Mouse (Mus musculus) hindbrain, embryonic 10.5 days (tissue): ENCODE data around the gene Mttp. TPM values are rescaled to one million over a fixed set of nuclear protein-coding genes. Genes with fewer than 3 reads are reported as not detected.

Source experiments
- DNase-seq: peaks from one replicate; pipeline ENCODE4 v3.0.0-alpha.2; 2017; ENCODE audit warnings: low spot score
- H3K27ac ChIP-seq: fragments of 300-500 bp; sonication (generic); 2 replicates; pipeline ENCODE4 v1.5.1; 2016; ENCODE audit warnings: mild to moderate bottlenecking, moderate library complexity
- H3K27me3 ChIP-seq: fragments of 300-500 bp; sonication (generic); 2 replicates; pipeline ENCODE4 v1.6.1; 2016; ENCODE audit warnings: mild to moderate bottlenecking; ENCODE audit not compliant: poor library complexity, insufficient read depth, severe bottlenecking
- H3K36me3 ChIP-seq: fragments of 300-500 bp; sonication (generic); 2 replicates; pipeline ENCODE4 v1.6.1; 2016; ENCODE audit warnings: mild to moderate bottlenecking, moderate library complexity
- H3K4me1 ChIP-seq: fragments of 300-500 bp; sonication (generic); replicated peaks from 2 replicates; pipeline ENCODE4 v1.6.1; 2016; ENCODE audit warnings: mild to moderate bottlenecking
- H3K4me3 ChIP-seq: fragments of 300-500 bp; sonication (generic); 2 replicates; pipeline ENCODE4 v1.5.1; 2016; ENCODE audit warnings: mild to moderate bottlenecking, moderate library complexity
- H3K9me3 ChIP-seq: fragments of 300-500 bp; sonication (generic); 2 replicates; pipeline ENCODE4 v1.6.1; 2016; ENCODE audit warnings: mild to moderate bottlenecking, moderate library complexity
- WGBS: fragments of 180-500 bp; shearing (Covaris S2); methylation state at CpG from one replicate; pipeline ENCODE4 v1.1.7; 2016; 5-methylcytosine and 5-hydroxymethylcytosine counted together
- polyA plus RNA-seq: library from polyadenylated mRNA; unstranded; fragments of >200 nt; fragmentation: Nextera tagmentation; extraction: Ambion mirVana; gene quantifications from 2 replicates; pipeline ENCODE4 v1.2.1, GENCODE M21; 2016

The Mttp gene
- polyA plus RNA-seq, 1 experiment from 2014 or later: 9.2 TPM

DNA sequence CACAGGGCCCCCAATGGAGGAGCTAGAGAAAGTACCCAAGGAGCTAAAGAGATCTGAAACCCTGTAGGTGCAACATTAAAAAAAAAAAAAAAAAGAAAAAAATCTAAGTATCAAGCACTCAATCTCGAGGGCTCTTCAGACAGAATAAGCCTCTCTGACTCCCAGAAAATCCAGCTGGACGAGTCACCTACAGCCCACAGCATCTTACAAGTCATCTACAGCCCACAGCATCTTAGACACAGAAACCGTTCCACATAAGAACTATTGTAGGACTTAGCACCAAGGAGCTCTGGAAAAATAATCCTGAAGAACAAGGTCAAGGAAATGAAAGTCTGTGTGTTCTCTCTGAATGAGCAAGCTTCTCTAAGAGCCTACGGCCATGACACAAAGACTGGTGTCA, 42.8 kb downstream of the Mttp start:
- 88% methylated on average over 4 of the region's 4 CpGs for WGBS

DNA sequence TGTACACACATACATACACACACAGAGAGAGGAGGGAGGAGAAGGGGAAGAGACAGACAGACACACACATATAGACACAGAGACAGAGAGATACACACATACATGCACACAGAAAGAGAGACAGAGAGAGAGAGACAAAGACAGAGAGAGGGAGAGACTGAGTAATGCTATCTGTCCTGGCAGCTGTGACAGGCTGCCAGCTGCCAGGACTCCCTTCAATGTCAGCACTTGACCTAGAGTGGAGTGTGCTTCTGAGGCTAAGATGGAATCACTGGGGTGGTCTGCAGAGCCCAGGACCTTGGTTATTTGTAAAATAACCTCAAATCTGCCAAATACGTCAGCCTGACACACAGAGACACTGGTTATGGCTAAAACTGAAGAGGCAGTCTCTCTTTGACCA, 47.0 kb downstream of the Mttp start:
- Histone ChIP-seq H3K27me3 (no peaks in the 10 kb centered on the region), H3K4me1 (peaks cover 12% of the 10 kb centered on the region; the same call in 1 of the 2 replicates), H3K4me3 (no peak overlapping the region), H3K36me3 (0 out of 2 replicates have a peak, but pooled peaks cover 5% of the 10 kb centered on the region), H3K27ac (0 out of 2 replicates have a peak overlapping the region, but pooled peaks have one; percentile 5), H3K9me3 (no peaks in the 10 kb centered on the region)
- DNase-seq: no peak
- 78% methylated on average over 1 of the region's 1 CpGs for WGBS

More for the DNA sequence above, 42.8 kb downstream of the Mttp start:
- H3K27me3 ChIP-seq: no peaks in the 10 kb centered on the region
- peaks cover 10% of the 10 kb centered on the region; the same call in 1 of the 2 replicates for H3K4me1 ChIP-seq
- no peaks in the 10 kb centered on the region for H3K9me3 ChIP-seq
- H3K4me3 ChIP-seq: no peak overlapping the region
- no peaks in the 10 kb centered on the region for H3K36me3 ChIP-seq
- DNase-seq: no peak
- H3K27ac ChIP-seq: no peak overlapping the region

DNA sequence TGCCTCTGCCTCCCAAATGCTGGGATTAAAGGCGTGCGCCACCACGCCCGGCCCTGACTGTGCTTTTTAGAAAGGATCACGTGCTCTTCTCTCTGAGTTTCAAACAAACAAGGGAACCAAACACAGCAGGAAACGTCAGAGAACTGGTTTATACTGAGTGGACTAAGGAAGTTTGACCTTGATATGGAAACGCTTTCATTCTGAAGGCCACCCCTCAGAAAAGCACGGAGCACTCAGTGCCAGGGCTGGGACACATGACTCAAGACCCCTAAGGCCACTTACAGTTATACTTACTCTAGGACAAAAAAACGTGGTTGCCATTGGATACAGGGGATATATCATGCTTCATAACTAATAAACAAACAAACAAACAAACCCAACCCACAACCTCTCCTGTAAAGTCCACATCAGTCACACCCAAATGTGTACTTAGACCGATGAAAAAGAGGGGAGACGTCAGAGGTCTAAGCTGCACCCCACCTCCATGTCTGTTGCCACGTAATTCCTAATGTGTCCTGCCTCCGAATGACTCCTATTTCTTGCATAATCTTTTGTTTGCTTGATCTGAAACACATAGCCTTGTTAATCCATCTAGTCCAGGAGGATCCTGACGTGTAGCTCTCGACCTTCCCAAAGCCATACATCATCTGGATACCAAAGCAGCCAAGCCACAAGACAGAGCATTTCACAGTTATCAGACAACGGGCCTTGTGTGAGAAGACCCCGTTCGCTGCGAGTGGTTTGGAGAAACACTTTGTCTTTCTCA, 48.3 kb downstream of the Mttp start:
- Histone ChIP-seq H3K9me3 (no peaks in the 10 kb centered on the region), H3K4me3 (no peak overlapping the region), H3K27me3 (no peaks in the 10 kb centered on the region), H3K4me1 (peaks cover 12% of the 10 kb centered on the region; the same call in 1 of the 2 replicates), H3K36me3 (0 out of 2 replicates have a peak, but pooled peaks cover 5% of the 10 kb centered on the region), H3K27ac (no peak overlapping the region; the same call in 1 of the 2 replicates)
- WGBS: 90% methylated on average over 19 of the region's 19 CpGs
- no peak for DNase-seq

DNA sequence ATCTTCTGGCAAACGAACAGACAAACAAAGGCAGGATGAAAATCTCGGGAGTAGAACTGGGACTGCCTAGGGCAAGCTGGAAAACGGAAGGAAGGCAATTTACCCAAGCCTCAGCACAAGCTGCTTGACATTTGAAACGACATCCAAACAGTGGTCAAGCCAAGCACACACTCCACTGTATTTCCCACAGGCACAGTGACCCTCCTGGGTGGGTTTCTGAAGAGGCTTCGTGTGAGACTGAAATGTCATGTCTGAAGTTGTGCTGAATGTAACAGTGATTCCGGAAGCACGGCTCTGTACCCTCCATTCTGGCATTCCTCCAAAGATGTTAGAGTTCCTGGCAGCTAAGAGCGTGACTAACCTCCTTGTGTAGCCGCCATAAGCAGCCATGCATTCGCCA, 49.0 kb downstream of the Mttp start:
- WGBS: 82% methylated on average over 10 of the region's 10 CpGs
- Histone ChIP-seq H3K27me3 (no peaks in the 10 kb centered on the region), H3K9me3 (no peaks in the 10 kb centered on the region), H3K4me3 (no peak overlapping the region), H3K27ac (no peak overlapping the region), H3K4me1 (peaks cover 12% of the 10 kb centered on the region; the same call in 1 of the 2 replicates), H3K36me3 (0 out of 2 replicates have a peak, but pooled peaks cover 5% of the 10 kb centered on the region)
- DNase-seq: no peak

DNA sequence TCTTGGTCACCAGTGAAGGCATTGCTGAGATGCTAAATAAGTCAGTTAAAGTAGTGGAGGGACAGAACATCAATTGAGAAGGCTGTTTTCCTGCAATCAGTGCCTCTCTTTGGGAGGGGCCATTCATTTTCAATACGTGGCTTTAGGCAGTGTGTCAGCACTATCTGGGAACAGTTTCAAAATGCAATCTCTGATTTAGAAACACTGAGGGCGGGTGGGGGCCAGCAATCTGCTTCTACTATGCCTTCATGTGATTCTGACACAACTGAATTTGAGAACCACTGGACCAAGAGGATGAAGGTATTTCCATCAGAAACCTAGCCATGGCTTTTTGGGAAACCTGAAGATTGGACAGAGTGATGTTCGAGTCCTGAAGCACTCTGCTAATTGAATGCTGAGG, 49.5 kb downstream of the Mttp start:
- H3K9me3 ChIP-seq: no peaks in the 10 kb centered on the region
- 89% methylated on average over 3 of the region's 3 CpGs for whole genome bisulfite sequencing
- H3K4me1 ChIP-seq: peaks cover 12% of the 10 kb centered on the region; the same call in 1 of the 2 replicates
- H3K4me3 ChIP-seq: no peak overlapping the region
- H3K27ac ChIP-seq: no peak overlapping the region
- no peak for DNase-seq
- no peaks in the 10 kb centered on the region for H3K27me3 ChIP-seq
- 0 out of 2 replicates have a peak, but pooled peaks cover 5% of the 10 kb centered on the region for H3K36me3 ChIP-seq

DNA sequence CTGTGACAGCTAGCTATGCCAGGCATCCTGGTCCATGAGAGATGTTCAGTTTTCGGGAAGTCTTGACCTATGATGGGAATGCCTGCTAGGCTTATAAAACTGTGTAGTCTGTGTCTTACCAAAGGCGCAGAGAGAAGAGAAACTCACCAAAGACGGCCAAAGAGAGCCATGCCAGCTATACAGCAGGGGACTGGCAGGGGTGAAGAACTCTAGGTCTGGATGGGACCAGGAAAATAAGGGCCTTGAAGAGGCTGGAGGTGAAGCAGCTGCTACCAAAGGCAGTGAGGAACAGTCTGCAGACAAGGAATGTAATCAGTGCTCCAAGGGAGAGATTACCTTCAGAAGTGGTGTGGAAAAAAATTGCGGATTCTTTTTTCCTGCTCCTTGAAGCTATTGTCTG, 60.9 kb downstream of the Mttp start:
- Histone ChIP-seq H3K9me3 (no peaks in the 10 kb centered on the region), H3K27ac (no peak overlapping the region), H3K27me3 (no peaks in the 10 kb centered on the region; the same call in 1 of the 2 replicates), H3K36me3 (no peaks in the 10 kb centered on the region), H3K4me1 (peaks cover 3% of the 10 kb centered on the region), H3K4me3 (no peak overlapping the region)
- DNase-seq: no peak
- WGBS: 70% methylated on average over 4 of the region's 4 CpGs

DNA sequence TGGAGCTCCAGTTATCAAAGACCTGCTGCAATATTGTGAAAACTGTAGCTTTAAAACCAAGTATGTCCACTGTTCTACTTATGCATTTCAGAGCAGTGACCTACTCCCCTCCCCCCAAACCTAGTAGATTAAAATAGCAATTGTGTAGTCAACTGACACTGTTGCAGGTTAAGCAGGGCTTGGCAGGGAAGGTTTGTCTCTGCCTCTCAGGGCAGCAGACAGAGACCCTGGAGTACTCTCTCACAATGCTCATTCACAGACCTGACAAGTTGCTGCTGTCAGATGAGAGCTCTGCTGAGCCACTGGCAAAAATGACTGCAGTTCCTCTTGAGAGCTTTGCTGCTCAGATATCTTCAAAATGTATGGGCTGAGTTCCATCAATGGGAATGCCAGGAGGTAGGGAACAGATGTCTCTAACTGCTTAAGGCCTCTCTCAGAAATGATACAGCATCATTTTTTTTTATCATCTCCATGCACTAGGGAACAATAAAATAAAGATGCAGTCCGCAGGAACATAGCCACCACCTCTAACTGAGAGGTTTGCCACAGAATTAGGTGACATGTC, 61.6 kb downstream of the Mttp start:
- DNase-seq: no peak

DNA sequence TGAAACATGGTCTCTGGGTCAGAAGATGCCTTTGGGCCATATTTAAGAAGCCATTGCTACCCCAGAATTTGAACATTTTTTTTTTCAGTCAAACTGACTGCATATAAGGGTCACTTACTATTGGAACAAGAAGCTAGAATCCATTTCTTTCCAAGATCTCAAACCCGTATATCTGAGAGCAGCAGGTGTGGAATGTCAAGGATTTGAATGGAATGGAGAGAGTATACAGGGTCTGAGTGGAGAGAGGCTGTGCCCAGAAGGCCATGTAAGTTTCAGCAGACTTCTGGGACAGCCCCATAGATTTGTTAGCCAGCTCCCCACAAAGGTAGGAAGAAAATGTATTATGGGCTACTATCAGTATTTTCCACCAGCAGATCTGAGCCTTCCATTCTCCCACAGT, 66.1 kb downstream of the Mttp start:
- WGBS: 81% methylated on average over 1 of the region's 1 CpGs
- no peak overlapping the region for H3K4me3 ChIP-seq
- DNase-seq: no peak

More for the DNA sequence above, 61.6 kb downstream of the Mttp start:
- Histone ChIP-seq H3K4me3 (no peak overlapping the region), H3K4me1 (peaks cover 3% of the 10 kb centered on the region), H3K27ac (no peak overlapping the region), H3K9me3 (no peaks in the 10 kb centered on the region), H3K27me3 (no peaks in the 10 kb centered on the region; the same call in 1 of the 2 replicates), H3K36me3 (no peaks in the 10 kb centered on the region)
- 97% methylated on average over 1 of the region's 1 CpGs for WGBS

DNA sequence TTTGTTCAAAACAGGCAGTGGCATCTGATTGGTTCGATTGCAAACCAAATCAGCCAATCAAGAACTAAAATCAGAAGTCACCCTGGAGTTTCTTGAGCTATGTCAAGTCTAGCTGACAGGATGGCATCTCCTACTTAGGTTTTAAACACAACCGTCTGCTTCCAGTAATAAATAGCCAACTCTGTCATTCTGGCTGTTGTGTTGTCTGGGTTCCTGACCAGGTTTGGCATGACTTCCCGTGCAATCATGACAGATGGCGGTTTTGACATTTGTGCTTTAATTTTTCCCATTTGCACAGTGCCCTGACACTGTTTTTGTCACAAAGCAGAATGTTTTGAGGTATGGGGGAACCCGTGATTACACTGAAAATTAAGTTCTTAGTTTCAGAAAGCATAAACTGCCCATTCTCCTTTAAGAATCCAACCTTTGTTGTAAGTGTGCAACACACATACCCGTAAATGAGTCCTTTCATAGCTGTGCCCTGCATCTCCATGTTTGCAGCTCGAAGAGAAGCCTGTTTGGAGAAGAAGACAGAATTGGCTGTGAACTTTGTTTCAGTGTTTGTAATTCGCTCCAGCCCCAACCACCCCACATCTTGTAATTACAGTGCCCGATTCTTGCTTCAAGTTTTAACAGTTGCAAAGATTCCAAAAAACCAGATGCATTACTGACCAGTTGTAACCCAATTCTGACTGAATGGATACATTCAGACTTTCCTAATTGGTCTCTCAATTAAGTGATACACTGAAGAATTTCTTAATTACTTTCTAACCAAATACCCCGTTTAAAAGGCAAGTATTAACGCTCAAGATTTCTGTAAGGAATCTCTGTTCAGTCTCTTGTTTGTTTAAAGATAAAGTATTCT, 67.1 kb downstream of the Mttp start:
- DNase-seq: no peak
- 86% methylated on average over 11 of the region's 11 CpGs for WGBS
- Histone ChIP-seq H3K27me3 (no peaks in the 10 kb centered on the region), H3K27ac (no peak overlapping the region), H3K36me3 (no peaks in the 10 kb centered on the region), H3K4me3 (no peak overlapping the region), H3K4me1 (no peaks in the 10 kb centered on the region), H3K9me3 (no peaks in the 10 kb centered on the region)

More for the DNA sequence above, 66.1 kb downstream of the Mttp start:
- no peaks in the 10 kb centered on the region for H3K9me3 ChIP-seq
- H3K27me3 ChIP-seq: no peaks in the 10 kb centered on the region
- no peaks in the 10 kb centered on the region for H3K4me1 ChIP-seq
- no peaks in the 10 kb centered on the region for H3K36me3 ChIP-seq
- no peak overlapping the region for H3K27ac ChIP-seq

DNA sequence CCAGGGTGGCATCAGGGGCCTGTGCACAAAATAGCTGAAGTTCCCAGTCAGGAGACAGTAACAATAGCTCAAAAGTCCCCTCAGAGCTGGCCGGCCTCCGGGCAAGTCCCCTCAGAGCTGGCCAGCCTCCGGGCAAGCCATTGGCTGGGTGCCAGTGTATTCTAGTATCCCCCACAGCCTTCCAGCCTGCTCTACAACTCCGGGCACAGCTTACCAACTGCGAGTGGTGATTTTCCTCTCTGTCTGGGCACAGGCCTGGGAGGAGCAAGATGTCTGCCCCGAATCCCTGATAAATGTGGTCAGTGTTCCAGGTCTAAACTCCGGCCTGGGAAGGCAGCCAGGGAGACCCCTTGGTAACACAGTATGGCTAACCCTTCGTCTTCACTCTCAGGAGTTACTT, 69.6 kb downstream of the Mttp start:
- Histone ChIP-seq H3K36me3 (no peaks in the 10 kb centered on the region), H3K4me3 (no peak overlapping the region), H3K4me1 (peaks cover 15% of the 10 kb centered on the region), H3K27me3 (no peaks in the 10 kb centered on the region), H3K27ac (no peak overlapping the region), H3K9me3 (no peaks in the 10 kb centered on the region)
- 82% methylated on average over 8 of the region's 8 CpGs for WGBS
- DNase-seq: no peak

DNA sequence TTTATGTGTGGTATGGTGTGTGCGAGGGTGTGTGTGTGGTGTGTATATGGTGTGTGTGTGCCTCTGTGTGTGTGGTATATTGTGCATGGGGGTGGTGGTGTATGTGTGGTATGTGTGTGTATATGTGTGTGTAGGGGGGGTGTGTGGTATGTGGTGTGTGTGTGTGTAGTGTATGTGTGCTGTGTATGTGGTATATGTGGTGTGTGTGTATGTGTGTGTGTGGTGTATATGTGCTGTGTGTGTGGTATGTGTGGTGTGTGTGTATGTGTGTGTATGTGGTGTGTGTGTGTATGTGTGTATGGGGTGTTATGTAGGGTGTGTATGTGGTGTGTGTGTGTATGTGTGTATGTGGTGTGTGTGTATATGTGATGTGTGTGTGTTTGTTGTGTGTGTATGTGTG, 70.6 kb downstream of the Mttp start:
- no peaks in the 10 kb centered on the region for H3K36me3 ChIP-seq
- DNase-seq: no peak
- 97% methylated on average over 1 of the region's 1 CpGs for WGBS

DNA sequence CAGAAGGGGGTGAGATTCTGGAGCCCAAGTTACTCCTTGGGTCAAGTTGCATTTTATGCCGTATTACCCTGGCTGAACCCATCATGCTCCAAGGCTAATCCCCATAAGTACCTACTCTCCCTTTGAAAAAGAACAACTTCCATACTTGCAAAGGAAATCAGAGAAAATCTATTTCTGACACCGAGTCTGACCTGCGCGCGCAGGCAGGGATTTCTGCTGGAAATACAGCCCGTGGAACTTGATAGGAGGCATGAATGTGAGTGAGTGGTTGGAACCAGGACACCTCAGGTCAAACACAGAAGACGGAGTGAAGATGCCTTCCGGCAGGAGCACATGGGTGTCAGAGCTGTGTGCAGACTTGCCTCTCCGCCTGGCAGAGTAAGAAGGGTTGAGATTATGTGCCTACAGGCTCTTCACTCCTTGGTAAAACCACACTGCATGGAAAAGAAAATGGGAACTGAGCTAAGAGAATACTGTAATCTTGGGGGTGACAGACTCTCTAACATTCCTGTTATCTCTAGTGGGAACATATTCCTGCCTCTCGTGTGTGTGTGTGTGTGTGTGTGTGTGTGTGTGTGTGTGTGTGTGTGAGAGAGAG, 73.2 kb downstream of the Mttp start:
- H3K27ac ChIP-seq: no peak overlapping the region
- no peaks in the 10 kb centered on the region for H3K36me3 ChIP-seq
- 82% methylated on average over 10 of the region's 10 CpGs for WGBS
- H3K4me3 ChIP-seq: no peak overlapping the region
- peaks cover 16% of the 10 kb centered on the region; the same call in 1 of the 2 replicates for H3K27me3 ChIP-seq
- DNase-seq: no peak
- H3K9me3 ChIP-seq: no peaks in the 10 kb centered on the region
- peaks cover 29% of the 10 kb centered on the region for H3K4me1 ChIP-seq

More for the DNA sequence above, 70.6 kb downstream of the Mttp start:
- Histone ChIP-seq H3K4me1 (peaks cover 25% of the 10 kb centered on the region), H3K27ac (no peak overlapping the region), H3K27me3 (peaks cover 9% of the 10 kb centered on the region; the same call in 1 of the 2 replicates), H3K4me3 (no peak overlapping the region), H3K9me3 (no peaks in the 10 kb centered on the region)
